Mouse (Mus musculus) stomach, postnatal 0 days (tissue): Measurements from ENCODE around the gene Enpp7.

Experiments used
- CTCF ChIP-seq: IDR thresholded peaks from 2 replicates; pipeline ENCODE4 v1.5.1; 2016; ENCODE audit warnings: antibody characterized with exemption, low read depth, mild to moderate bottlenecking, moderate library complexity
- EP300 ChIP-seq: optimal IDR thresholded peaks from 2 replicates; pipeline ENCODE3; 2016; ENCODE audit warnings: antibody characterized with exemption

DNA sequence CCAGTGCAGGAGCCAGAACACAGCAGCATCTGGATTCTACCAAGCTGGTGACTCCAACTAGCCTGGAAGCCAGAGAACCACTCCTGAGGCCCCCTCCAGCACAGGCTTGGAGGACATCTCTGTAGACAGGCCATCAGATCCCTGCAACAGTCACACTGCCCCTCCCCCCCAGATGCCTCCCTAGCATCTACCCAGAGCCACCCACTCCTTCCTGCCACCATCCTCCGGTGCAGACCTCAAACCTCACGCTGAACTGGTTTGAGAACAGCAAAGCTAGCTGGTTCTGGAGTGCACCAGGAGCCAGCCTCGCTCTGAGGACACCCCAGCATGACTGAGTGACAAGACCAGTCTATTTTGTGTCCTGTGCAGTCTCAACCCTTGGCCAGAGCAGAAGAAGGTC lies 4.8 kb downstream of the Enpp7 start:
- TF ChIP-seq CTCF, result no peak
- TF ChIP-seq EP300, result no peak
